Mouse (Mus musculus) heart, embryonic 15.5 days (tissue): ENCODE data around the gene Dnajc17. TPM values are rescaled to one million over a fixed set of nuclear protein-coding genes. Genes with fewer than 3 reads are reported as not detected.

Source experiments
- polyA plus RNA-seq: library from polyadenylated mRNA; unstranded; fragments of >200 nt; fragmentation: Nextera tagmentation; extraction: Ambion mirVana; gene quantifications from 2 replicates; pipeline ENCODE4 v1.2.1, GENCODE M21; 2015

The Dnajc17 gene
- polyA plus RNA-seq, 1 experiment from 2014 or later, result 12.4 TPM

Other genes starting within 250 kb of the Dnajc17 start
- gene Ccdc32, start 179.4 kb downstream of the Dnajc17 start, polyA plus RNA-seq, result 16.8 and 17.7 TPM in 2 replicates
- 2.9 and 3.8 TPM in 2 replicates for gene Rpusd2, start 174.0 kb downstream of the Dnajc17 start, polyA plus RNA-seq
- gene Knl1, start 161.7 kb downstream of the Dnajc17 start, polyA plus RNA-seq, result 31.3 and 36.2 TPM in 2 replicates
- 21.8 and 28.0 TPM in 2 replicates for gene Rad51, start 96.0 kb downstream of the Dnajc17 start, polyA plus RNA-seq
- 23.0 and 26.2 TPM in 2 replicates for gene Rmdn3, start 51.8 kb downstream of the Dnajc17 start, polyA plus RNA-seq
- gene Gchfr, start 41.0 kb downstream of the Dnajc17 start, polyA plus RNA-seq, result 4.5 and 5.9 TPM in 2 replicates
- gene Gm14137, start 34.3 kb downstream of the Dnajc17 start, polyA plus RNA-seq, result 0.29 and 0.34 TPM in 2 replicates
- gene Zfyve19, start 178 bp downstream of the Dnajc17 start, polyA plus RNA-seq, result 29.7 and 36.3 TPM in 2 replicates
- not detected in 2 replicates for gene Ppp1r14d, start 21.1 kb upstream of the Dnajc17 start, polyA plus RNA-seq
- gene Spint1, start 28.6 kb upstream of the Dnajc17 start, polyA plus RNA-seq, result 1.2 and 5.6 TPM in 2 replicates
- gene Rhov, start 62.5 kb upstream of the Dnajc17 start, polyA plus RNA-seq, result 0.44 and 2.2 TPM in 2 replicates
- 10.3 and 14.7 TPM in 2 replicates for gene Vps18, start 79.9 kb upstream of the Dnajc17 start, polyA plus RNA-seq
- 9.2 and 14.2 TPM in 2 replicates for gene Dll4, start 117.0 kb upstream of the Dnajc17 start, polyA plus RNA-seq
- 0.63 and 0.76 TPM in 2 replicates for gene Chac1, start 142.4 kb upstream of the Dnajc17 start, polyA plus RNA-seq